In genomic region chr9:120802646-120803045, GRCm38 (mm10) we compare ENCODE assay signal across 27 mouse cellular contexts.
DNase-seq lines count a peak whose midpoint lies in the region; ATAC-seq and TF ChIP-seq lines count a peak whose summit lies in the region.
"Had no signal": no experiment of that assay in that cellular context is flagged by ENCODE, and none has a peak within 500 bp of the region (broad histone marks: within the 10 kb centered on the region; RNA-seq: fewer than 3 reads in every experiment).

No protein-coding gene starts in this region.

- 71% methylated on average over 4 of the region's 4 CpGs for WGBS in intestine, postnatal 0 days

- no peaks in the 10 kb centered on the region for H3K27me3 ChIP-seq in intestine, postnatal 0 days (replicated peaks; ENCODE audit: control insufficient read depth, insufficient read depth, low read length)
- H3K27me3 ChIP-seq: embryonic facial prominence, embryonic 13.5 days; forebrain, embryonic 12.5 days; forebrain, embryonic 15.5 days had no signal

- H3K4me2 ChIP-seq in intestine, postnatal 0 days (replicated peaks; ENCODE audit: low read depth) = no peak overlapping the region
- H3K4me2 ChIP-seq: embryonic facial prominence, embryonic 13.5 days; forebrain, embryonic 12.5 days; forebrain, embryonic 15.5 days; heart, embryonic 12.5 days; heart, embryonic 15.5 days; hindbrain, embryonic 14.5 days had no signal

- no peak for TF ChIP-seq CTCF in intestine, postnatal 0 days (IDR thresholded peaks at IDR 0.05; ENCODE audit: low read depth)

- no peaks in the 10 kb centered on the region for H3K36me3 ChIP-seq in intestine, postnatal 0 days (ENCODE audit: control insufficient read depth, insufficient read depth)
- H3K36me3 ChIP-seq: embryonic facial prominence, embryonic 10.5 days; embryonic facial prominence, embryonic 13.5 days; forebrain, embryonic 12.5 days; forebrain, embryonic 15.5 days; heart, embryonic 12.5 days; heart, embryonic 15.5 days; hindbrain, embryonic 10.5 days had no signal

- no peak overlapping the region for H3K27ac ChIP-seq in intestine, postnatal 0 days (ENCODE audit: low read depth, low read length)
- H3K27ac ChIP-seq: embryonic facial prominence, embryonic 10.5 days; embryonic facial prominence, embryonic 13.5 days; forebrain, embryonic 12.5 days; forebrain, embryonic 15.5 days; heart, embryonic 15.5 days; hindbrain, embryonic 10.5 days; hindbrain, embryonic 14.5 days; hindbrain, postnatal 0 days had no signal

- peak; percentile 69 for DNase-seq in adrenal gland, adult 8-10 months
- no peak for DNase-seq in adrenal gland, postnatal 4 days (ENCODE audit: low spot score in 2 of 2)
- DNase-seq in adrenal gland, postnatal 36 days = peak; percentile 60 to 66
- DNase-seq in spleen, postnatal 10 days (ENCODE audit: low spot score in 2 of 2) = no peak
- DNase-seq in layer of hippocampus, adult 9-11 months = no peak
- DNase-seq: cerebellum, adult 11-12 months; cerebellum, adult 8-10 months; cerebellum, postnatal 10 days; cerebellum, postnatal 36 days; embryo, embryonic 11 days; gastrocnemius, postnatal 25 days; heart, adult 18-20 months; heart, postnatal 10 days; heart, postnatal 36 days; kidney, adult 2 months had no signal

- H3K9ac ChIP-seq in intestine, postnatal 0 days (ENCODE audit: low read depth, low read length) = no peak overlapping the region
- H3K9ac ChIP-seq: embryonic facial prominence, embryonic 13.5 days; forebrain, embryonic 12.5 days; forebrain, embryonic 15.5 days; heart, embryonic 12.5 days; heart, embryonic 15.5 days; hindbrain, embryonic 14.5 days had no signal

- no peaks in the 10 kb centered on the region for H3K9me3 ChIP-seq in intestine, postnatal 0 days (ENCODE audit: control insufficient read depth)
- H3K9me3 ChIP-seq: embryonic facial prominence, embryonic 10.5 days; embryonic facial prominence, embryonic 13.5 days; forebrain, embryonic 15.5 days; heart, embryonic 15.5 days; hindbrain, embryonic 10.5 days had no signal

- H3K4me1 ChIP-seq in intestine, postnatal 0 days (replicated peaks; ENCODE audit: control insufficient read depth, insufficient read depth, low read length) = no peaks in the 10 kb centered on the region
- H3K4me1 ChIP-seq: heart, embryonic 15.5 days had no signal

- no peak overlapping the region for H3K4me3 ChIP-seq in intestine, postnatal 0 days (ENCODE audit: low read depth, low read length)
- H3K4me3 ChIP-seq: embryonic facial prominence, embryonic 10.5 days; embryonic facial prominence, embryonic 13.5 days; erythroblast, embryonic 14.5 days; forebrain, embryonic 12.5 days; forebrain, embryonic 15.5 days; heart, embryonic 12.5 days; heart, embryonic 15.5 days; hindbrain, embryonic 10.5 days had no signal

- 0 out of 2 replicates have a peak, but pooled peaks have one; percentile 37 for ATAC-seq in intestine, postnatal 0 days
- ATAC-seq: CD4-positive, CD25-positive, alpha-beta regulatory T cell, adult 4 months; forebrain, embryonic 15.5 days; hindbrain, postnatal 0 days had no signal

Comparison
In these comparisons a context has a peak if more than half of its experiments do, and no peak if none do; other contexts are left out.
1. DNase-seq: peak in adrenal gland, adult 8-10 months (single experiment) and adrenal gland, postnatal 36 days (2 of 2); none in adrenal gland, postnatal 4 days (0 of 2), spleen, postnatal 10 days (0 of 2) and layer of hippocampus, adult 9-11 months (single experiment).